Mouse (Mus musculus) left cerebral cortex, postnatal 4 days (tissue): ENCODE results near the gene Ptprd. TPM values are rescaled to one million over a fixed set of nuclear protein-coding genes. Genes with fewer than 3 reads are reported as not detected.

ENCODE experiments used
- DNase-seq: peaks from one replicate; pipeline ENCODE4 v3.0.0-alpha.2; 2022
- intact Hi-C: fragments of 180-260 bp; cut with DNase I; formaldehyde crosslinking; loops from one replicate; pipeline ENCODE4 v1.15.1; 2025
- total RNA-seq, 2 experiments: library from RNA; stranded (reverse); gene quantifications; 2 replicates each; pipeline ENCODE4 v1.2.3; 2021

Gene Ptprd
- total RNA-seq, 2 experiments from 2014 or later = 386 to 447 TPM

GRCm38 (mm10) chr4:76351201-76351979 lies 1860.4 kb downstream of the Ptprd start:
- intact Hi-C loops = no loop called here
- DNase-seq = no peak

GRCm38 (mm10) chr4:76350241-76350962 lies 1861.4 kb downstream of the Ptprd start:
- intact Hi-C loops = no loop called here
- no peak for DNase-seq

DNA sequence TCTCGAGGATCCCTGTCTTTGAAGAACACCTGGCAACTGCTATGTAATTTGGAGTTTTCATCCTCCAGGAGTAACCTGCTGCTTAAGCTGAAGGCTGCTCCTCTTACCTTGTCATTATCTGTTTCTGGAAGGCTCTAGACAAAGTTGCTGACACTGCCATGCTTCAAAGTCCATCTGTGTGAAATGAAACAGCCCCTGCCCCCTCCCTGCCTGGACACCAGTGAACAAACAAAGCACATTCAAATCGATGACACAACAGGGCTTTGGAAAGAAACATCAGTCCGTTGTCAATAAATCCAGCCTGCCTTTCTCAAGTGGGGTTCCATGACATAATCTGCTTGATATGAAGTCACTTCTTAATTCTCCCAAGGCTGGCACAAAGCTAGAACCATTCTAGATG lies 1867.7 kb downstream of the Ptprd start:
- no peak for DNase-seq
- intact Hi-C loops = no loop called here

- intact Hi-C loops = no loop called here
- no peak for DNase-seq
Measured at GRCm38 (mm10) chr4:76337926-76338325, 1873.8 kb downstream of the Ptprd start.

DNA sequence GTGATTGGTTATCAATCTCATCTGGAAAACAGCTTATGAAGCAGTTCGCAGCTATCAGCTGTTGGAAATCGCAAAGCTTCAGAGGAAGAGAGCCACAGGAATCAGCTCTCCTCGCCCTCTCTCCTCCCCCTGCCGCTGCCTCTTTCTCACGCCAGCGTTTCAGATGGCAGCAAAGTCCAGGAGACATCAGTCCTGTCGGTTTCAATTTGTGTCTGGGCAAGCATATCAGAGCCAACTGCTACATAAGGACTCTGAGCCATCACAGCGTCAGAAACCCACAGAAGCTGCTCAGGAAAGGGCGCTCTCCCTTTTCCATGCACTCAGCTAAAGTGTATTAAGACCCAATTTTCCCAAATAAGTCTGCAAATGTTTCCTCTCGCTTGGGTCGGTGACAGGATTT lies 1884.4 kb downstream of the Ptprd start:
- intact Hi-C loops = no loop called here
- DNase-seq = peak; percentile 77

DNA sequence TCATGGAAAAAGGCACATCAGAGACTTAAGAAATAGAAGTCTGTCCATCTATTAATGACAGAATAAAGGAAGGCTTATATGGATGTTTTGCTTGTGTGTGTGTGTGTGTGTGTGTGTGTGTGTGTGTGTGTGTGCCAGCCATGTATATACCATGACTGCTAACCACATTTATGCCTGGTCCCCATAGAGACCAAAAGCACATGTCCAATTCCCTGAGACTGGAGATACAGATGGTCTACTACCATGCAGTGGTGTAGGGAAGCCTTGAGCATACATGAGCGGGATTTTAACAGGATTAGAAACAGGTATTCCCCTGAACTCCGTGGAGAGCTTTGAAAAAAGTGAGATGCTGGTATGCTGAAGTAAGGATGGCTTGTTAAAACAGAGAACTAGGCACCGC lies 1886.1 kb downstream of the Ptprd start:
- no peak for DNase-seq
- intact Hi-C loops = no loop called here

DNA sequence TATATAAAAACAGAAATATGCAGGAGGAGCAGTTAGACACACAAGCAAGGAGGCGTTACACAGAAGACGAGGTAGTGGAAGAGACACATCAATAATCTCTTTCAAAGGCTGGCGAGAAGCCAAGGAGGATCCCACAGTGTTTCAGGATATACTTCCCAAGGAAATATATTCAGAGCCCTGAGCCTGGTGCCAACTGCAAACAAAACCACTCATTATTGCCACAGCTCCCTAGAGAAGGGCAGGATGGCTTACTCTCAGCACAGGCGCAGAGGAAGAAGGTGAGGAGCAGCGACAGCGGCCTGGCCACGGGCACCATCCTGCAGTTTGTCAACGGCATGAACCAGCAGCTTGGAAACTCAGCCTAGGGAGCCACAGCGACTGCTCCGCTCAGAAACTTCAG lies 1886.8 kb downstream of the Ptprd start:
- intact Hi-C loops = no loop called here
- peak; percentile 64 for DNase-seq

DNA sequence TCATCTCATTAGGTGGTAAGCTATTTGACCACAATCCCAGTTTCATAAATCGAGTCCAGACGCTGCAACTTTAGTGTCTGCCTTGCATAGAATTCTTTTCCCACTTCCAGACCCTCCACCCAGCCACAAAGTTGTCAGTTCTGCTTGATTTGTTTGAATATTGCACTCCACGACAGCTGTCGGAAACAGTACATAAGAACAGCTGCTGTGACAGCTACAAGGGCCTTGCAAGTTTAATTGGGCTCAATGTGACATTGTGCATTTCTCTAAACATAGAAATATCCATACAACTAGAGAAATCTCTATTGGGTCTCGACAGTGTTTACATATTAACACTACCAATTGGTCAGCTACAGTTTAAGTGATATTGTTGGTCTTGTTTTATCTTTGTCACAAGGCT lies 1887.3 kb downstream of the Ptprd start:
- intact Hi-C loops = no loop called here
- no peak for DNase-seq

- no peak for DNase-seq
- intact Hi-C loops = no loop called here
Measured at GRCm38 (mm10) chr4:76319874-76320273, 1891.9 kb downstream of the Ptprd start.

GRCm38 (mm10) chr4:76315977-76316376 lies 1895.8 kb downstream of the Ptprd start:
- DNase-seq = no peak
- intact Hi-C loops = no loop called here

DNA sequence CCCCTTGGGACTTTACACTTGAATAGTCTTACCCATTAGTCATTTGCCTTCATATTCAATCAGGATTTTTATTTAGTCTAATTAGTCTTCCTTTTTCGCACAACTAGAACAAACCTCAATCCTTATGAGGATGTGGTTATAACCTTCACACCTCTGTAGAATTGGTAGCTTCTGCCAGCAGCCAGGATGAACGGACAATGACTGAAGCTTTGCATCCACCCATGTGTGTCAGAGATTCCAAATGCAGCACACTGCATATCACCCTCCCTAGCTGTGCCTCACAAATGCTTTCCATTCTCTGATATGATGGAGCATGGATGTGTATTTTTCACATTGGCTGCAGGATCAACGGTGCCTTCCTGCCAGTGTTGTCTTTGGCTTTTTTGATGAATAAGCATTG lies 1898.0 kb downstream of the Ptprd start:
- intact Hi-C loops = no loop called here
- no peak for DNase-seq

DNA sequence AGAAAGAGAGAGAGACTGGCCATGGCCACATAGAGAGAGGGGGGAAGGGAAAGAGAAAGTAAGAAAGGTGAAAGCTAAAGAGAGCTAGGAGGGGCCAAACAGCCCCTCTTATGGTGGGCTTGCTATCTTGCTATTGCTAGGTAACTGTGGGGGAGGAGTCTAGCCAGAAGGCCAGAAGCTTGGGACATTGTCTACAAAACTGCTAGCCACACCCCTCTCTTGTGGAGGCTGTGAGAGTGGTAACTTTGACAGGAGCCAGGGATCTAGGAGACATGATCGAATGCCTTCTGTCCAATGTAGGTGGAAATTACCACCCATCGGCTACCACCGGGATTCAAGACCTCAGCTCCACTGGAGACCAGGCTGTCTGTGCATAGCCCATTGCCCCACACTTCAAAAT lies 1899.2 kb downstream of the Ptprd start:
- intact Hi-C loops = no loop called here
- DNase-seq = no peak

DNA sequence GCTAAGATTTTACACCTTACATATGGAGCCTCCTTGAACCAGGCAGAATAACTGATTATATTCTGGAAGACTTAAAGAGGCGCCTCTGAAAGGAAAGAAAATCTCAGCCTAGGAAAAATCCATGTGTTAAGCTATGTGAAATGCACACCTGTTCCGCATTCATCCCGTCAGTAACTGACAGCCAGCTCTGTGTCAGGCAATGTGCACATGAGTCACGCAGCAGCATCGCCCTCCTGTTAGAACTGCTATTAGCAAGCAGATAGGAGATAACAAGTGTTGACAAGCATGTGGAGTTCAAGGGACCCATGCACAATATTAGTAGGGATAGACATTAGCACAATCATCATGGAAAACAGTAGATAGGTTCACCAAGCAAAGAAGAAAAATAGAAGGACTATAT lies 1905.8 kb downstream of the Ptprd start:
- no peak for DNase-seq
- intact Hi-C loops = no loop called here

- intact Hi-C loops = loop anchor here (10.0 kb wide), 1 partner anchor 147 kb away; no protein-coding TSS in a partner anchor
- DNase-seq = no peak
Measured at GRCm38 (mm10) chr4:76297375-76297774, 1914.4 kb downstream of the Ptprd start.

DNA sequence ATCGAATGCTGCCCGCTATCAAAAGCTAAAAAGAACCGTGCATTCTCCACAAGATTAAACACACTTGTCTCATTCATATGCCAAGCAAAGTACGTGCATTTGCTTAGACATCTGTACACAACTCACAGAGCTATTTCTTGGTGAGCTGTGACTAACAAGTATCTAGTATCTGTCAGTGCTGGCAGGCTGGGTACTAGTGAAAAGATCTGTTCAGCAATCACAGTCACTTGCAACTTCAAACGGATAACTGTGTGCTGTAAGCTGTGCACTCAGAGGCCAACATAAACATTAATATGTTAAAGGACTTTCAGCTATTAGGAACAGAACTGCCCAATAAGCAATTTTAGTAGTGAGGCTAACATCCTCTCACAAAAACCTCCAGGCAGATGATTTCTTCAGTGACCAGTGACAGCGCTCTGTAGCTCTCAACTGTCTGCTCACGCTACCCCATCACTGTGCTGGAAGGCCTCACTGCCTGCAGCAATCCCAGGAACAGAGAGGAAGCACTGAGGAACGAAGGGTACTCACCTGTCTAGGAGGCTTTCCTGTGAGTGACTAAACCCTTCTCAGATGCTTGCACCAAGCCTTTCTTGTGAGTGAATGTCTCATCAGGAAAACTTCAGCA lies 1918.9 kb downstream of the Ptprd start:
- intact Hi-C loops = loop anchor here (10.0 kb wide), 1 partner anchor 152 kb away; no protein-coding TSS in a partner anchor
- DNase-seq = no peak

DNA sequence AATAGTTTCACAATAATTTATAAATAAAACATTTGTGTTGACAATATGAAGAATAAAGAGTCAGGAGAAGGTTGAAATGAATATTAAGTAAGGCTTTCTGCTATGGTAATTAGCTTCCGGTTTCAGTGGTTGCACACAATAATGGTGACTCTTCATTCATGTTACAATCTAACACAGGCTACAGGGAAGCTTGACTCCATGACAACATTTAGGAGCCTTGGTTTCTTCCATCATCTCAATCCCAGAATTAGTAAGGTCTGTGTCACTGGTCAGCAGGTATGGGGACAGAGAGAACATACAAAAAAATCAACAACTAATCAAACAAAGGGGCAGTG lies 1921.3 kb downstream of the Ptprd start:
- intact Hi-C loops = loop anchor here (10.0 kb wide), 1 partner anchor 154 kb away; no protein-coding TSS in a partner anchor
- DNase-seq = no peak

DNA sequence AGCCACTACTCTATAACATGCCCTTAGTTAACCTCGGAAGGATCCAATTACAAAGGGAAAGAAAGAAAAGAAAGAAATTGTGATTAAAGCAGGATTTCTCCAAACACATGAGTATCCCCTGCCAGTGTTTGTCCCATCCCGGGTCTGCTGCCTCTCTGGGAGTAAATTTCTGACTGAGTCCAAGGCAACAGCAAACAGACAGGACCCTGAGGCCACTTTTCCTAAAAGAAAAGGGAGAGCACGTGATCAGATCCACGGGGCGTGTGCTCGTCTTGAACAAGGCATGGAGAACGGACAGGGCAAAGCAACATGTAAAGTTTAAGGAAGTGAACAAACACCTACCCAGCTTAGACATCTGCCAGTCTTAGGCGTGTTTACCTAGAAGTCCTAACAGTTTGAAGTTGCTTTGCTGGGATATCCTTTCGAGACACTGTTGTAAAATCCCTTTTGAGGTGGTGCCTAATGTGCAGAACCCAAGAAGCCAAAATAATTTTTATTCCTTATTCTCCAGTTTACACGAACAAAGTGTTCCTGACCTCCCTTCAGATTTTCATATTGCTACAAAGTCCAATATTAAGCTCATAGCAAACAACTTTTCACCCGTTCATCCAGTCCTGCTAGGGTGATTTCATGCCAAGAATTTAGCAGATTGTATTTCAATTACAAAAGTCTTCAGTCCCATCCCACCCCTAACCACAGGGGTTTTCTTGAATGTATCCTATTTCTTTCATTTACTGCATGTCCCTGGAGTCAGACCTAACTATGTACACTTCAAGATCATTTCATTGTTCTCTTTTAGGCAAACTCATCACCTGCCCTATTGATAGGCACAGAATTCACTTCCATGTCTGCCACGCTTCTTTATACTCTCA lies 1921.9 kb downstream of the Ptprd start:
- intact Hi-C loops = loop anchor here (10.0 kb wide), 1 partner anchor 155 kb away; no protein-coding TSS in a partner anchor
- DNase-seq = no peak

DNA sequence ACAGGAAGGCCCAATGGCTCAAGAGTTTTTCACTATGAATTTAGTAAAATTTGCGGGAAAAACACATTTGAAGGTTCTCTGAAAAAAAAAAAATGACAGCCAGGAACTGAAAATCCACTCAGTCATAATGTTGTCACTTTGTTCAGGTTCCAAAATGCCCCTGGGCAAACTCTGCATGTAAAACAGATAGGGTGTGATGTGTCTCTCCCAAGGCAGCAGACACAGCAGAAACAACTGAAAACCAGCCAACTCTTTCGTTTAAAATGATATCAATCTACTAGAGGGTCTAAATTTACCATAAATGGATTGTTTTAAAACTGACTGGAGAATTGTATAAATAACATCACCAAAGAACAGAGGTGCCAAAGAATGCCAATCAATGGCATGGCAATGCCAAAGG lies 1925.7 kb downstream of the Ptprd start:
- intact Hi-C loops = no loop called here
- peak; percentile 15 for DNase-seq

DNA sequence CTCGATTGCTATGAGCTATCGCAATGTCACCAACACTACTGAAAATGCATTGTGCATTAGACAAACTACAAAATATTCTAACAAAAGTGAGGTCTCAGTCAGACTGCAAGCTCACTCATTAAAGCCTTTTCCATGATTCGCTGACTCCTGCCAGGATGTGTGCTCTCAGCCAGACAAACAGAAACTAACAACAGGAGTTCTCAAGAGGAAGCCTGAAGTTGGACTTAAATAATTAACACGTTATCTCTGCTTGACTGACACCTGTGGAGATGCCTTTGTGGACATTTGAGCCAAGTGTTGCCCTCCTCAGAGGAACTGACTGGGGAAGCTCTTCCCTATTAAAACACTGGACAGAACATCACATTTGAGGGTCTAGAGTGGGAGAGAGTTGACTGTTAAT lies 1928.9 kb downstream of the Ptprd start:
- intact Hi-C loops = no loop called here
- DNase-seq = peak; percentile 1

GRCm38 (mm10) chr4:76262727-76263126 lies 1949.0 kb downstream of the Ptprd start:
- DNase-seq = no peak
- intact Hi-C loops = no loop called here

DNA sequence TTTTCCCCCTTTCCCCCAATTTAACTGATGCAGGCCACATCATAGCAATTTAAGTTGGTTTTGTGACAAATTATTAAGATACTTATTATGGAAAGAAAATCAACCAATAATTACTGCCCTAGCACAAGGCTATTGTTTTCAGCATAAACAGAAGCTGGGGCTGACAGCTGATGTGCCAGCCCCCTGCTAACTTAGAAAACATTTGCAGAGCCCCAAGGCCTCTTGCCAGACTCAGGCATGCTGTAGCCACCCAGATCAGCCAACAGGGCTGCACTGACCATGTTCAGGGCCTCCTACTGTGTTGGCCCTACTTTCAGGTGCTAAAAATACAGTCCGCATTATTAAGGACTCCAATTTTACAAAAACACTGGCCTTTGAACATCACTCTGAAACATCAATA lies 1951.1 kb downstream of the Ptprd start:
- intact Hi-C loops = no loop called here

More for the DNA sequence above, 1951.1 kb downstream of the Ptprd start:
- DNase-seq = peak; percentile 56
